Mouse (Mus musculus): Measurements from ENCODE around the gene Rnf31.

GRCm38 (mm10) chr14:55592226-55592625 is 718 bp downstream of the Rnf31 start:
- TF ChIP-seq CTCF (IDR thresholded peaks at IDR 0.05; ENCODE audit: low read depth) (no peak), EP300 (IDR thresholded peaks at IDR 0.05; ENCODE audit: low read depth) (no peak)
